Mouse (Mus musculus): ENCODE data around the gene Apobr.
A peak's percentile ranks its signal among the peaks of the same experiment; 100 is the strongest.

The Apobr gene

DNA sequence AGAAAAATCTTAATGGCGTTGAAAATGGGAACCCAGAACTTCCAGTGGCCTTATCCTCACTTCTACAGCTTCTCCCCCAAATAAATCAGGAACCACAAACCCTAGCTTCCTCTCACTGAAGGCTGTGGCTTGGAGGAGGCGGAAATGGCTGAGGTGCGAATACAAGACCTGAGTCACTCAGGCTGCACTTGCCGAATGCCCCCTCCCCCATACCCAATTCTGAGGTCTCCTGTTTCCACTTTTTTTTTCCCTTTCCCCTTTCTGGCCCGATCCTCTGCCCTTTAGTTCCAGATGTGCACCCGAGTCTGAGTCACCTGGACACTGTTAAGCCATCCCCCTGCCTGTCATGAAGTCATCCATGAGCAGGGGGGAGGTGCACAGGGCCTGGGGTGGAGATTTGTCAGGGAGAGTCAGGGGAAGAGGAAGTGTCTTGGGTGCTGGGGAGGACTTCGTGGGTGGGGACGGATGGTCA is at the start of gene Apobr:
Gene Apobr (plus strand): TSS at position 437 of the 472 bp plus-strand sequence.
- no peak for DNase-seq

- DNase-seq, result peak; percentile 30 to 50
Measured at GRCm38 (mm10) chr7:126535766-126536165, 49.0 kb upstream of the Apobr start.

DNA sequence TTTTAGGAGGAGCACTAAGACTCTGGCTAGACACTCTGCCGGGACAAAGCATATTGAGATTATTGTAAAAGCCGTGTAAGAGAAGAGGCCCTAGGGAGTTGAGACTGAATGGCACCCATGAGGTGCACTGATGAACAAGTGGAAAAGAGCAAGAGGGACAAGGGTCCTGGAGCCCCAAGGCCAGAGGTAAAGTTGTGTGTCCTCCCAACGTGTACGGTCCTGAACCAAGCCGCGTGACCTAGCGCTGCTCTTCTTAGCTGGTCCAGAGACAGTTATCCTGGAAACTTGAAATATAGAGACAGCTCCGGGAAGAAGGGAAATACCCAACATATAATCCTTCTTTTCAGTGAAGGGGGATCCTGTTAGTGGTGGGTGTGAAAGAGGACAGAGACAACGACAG is 48.3 kb upstream of the Apobr start:
- DNase-seq, result no peak

DNA sequence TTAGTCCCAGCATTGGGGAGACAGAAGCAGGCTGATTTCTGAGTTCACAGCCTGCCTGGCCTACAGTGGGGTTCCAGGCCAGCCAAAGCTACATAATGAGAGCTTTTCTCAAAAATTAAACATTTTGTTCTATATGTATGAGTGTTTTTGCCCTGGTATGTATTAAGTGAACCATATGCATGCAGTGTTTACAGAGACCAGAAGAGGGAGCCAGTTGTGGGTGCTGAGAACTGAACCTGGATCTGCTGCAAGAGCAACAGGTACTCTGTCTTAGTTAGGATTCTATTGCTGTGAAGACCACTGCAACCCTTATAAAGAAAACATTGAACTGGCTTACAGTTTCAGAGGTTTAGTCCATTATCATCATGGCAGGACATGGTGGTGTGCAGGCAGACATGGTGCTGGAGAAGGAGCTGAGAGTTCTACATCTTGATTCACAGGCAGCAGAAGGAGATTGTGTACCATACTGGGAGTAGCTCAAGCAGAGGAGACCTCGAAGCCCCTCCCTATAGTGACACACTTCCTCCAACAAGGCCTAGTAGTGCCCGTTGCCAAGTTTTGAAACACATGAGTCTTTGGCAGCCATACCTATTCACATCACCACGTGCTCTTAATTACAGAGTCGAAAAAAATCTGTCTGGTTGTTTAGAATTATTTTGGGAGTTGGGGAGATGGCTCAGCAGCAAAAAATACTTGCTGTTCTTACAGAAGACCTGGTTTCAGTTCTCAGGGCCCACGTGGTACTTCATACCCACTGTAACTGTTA is 46.7 kb upstream of the Apobr start:
- DNase-seq, result peak in 1 of 2 experiments; percentile 24

- DNase-seq, result no peak
Measured at GRCm38 (mm10) chr7:126541661-126542060, 43.1 kb upstream of the Apobr start.

- no peak for DNase-seq
Measured at GRCm38 (mm10) chr7:126545631-126546030, 39.1 kb upstream of the Apobr start.

GRCm38 (mm10) chr7:126554796-126555195 is 29.9 kb upstream of the Apobr start:
- DNase-seq, result peak in 1 of 2 experiments; percentile 28

DNA sequence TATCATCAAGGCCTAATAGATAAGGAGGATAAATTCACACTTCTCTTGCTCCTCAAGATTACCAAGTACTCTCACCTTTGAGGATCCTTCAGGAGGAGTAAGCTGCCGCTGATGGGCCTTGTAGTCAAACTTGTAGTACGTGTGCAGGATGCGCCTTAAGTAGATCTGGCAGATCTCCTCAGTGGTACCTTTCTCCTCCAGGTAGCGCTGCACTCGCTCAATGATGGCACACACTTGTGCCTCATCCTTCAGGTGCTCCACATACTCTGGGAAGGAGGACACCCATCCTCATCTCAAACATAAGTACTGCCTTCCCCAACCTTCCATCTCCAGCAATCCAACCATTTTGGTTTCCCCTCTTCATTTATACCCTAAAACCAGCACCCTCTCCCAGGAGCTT is 28.1 kb upstream of the Apobr start:
- no peak for DNase-seq

DNA sequence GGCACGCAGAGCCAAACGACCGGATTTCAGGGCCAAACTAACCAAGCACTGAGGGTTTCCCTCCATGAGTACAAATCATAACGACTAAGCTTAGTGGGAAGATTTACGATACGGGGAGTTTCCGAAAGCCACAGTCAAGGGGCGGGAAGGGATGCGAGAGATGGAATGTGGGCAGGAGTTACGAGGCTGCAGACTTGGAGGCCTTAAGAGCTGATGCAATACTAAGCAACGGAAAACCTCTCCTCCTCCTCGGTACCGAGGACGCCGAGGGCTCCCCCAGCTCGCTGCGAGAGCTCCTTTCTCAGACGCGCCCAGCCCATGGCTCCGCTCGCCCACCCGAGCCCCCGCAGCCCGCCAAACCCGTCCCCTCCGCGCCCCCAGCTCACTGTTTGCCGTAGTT is 19.0 kb upstream of the Apobr start:
- peak in 1 of 2 experiments; percentile 64 for DNase-seq

GRCm38 (mm10) chr7:126566094-126566765 is 18.5 kb upstream of the Apobr start, which contains the start of gene Eif3c:
TSS of gene Eif3c (minus strand) at chr7:126566411.
- DNase-seq, result peak; percentile 83 to 89

DNA sequence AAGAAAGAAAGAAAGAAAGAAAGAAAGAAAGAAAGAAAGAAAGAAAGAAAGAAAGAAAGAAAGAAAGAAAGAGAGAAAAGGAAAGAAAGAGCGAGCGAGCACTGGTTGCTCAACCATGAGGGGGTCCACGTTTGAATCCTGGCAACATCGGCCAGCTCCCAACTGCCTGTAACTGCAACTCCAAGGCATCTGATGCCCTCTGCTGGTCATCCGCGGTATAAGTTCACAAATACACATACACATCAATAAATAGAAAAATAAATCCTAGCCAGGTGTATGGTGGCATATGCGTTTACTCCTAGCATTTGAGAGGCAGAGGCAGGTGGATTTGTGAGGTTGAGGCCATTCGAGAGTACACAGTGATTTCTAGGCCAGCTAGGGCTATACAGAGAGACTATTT is 7.8 kb upstream of the Apobr start:
- DNase-seq, result peak; percentile 79

GRCm38 (mm10) chr7:126579172-126579571 is 5.6 kb upstream of the Apobr start:
- DNase-seq, result peak; percentile 74 to 79

DNA sequence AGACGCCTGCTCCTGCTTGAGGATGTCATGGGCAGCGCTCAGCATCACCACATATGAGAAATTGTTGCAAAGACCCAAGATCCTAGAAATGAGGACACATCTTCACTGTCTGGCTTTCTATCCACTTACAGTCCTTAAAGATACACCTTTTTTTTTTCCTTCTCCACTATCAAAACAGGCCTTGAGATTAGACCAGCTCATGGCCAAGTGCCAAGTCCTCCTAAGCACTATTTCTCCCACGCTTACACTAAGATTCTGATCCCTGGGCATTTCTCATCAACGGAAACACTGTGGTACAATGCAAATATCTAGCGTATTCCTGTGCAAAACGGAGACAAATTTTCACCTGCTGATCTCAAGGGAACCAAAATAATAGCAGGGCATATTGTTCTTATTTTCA is 3.1 kb upstream of the Apobr start:
- DNase-seq, result no peak

DNA sequence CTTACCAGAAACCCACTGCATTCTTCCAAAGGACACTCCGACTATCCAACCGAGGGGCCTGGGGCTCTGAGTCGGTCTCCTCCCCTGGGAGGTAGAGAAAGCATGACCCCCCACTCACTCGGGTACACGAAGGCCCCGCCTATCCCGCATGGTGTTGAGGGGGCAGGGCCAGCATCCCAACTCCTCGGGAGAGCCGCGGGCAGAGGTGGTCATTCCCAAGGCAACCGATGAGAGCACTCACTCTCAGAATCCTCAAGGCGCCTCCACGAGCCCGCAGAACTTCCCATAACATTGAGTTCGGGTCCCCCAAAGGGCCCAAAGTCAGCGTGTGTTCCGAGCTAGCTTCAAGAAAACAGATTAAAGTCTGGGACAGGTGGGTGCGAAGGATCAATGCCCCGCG is 2.0 kb upstream of the Apobr start:
- peak; percentile 51 to 73 for DNase-seq

- peak; percentile 91 to 95 for DNase-seq
Measured at GRCm38 (mm10) chr7:126583251-126583709, 1.5 kb upstream of the Apobr start.

DNA sequence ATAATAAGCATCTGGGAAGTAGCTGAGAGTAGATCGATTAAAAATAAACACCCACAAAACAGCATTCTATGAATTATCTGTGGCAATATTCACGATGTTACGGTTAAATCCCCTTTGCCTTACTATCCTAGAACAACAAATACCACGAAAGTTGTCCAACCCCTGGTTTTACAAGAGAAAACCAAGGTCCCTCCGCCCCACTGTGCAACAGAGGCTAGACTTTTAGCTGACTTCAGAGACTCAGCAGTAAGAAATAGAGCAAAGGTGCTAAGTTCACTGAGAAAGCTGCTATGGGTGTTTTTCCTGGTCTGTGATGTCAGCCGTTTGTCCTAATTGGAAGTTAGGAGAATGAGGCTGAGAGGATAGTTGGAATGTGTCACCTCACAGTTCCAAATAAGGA is 981 bp upstream of the Apobr start:
- DNase-seq, result no peak

DNA sequence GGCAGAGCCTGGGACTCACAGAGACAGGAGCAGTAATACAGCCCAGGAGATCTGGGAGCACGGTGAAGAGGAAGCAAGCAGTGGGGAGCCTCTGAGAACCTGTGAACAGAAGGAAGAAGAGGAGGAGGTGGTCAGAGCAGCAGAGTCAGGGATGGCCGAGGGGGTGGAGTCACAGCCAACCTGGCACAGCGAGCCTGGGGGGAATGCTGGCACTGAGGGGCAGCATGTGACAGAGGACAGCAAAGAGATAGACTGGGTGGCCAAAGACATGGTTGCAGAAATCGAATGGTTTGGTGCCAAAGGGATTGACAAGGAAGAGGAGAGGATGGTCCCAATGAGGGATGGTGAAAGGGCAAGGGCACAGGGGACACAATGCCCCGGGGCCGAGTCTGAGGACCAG is 975 bp downstream of the Apobr start, which contains the start of gene Cln3:
Gene Cln3 (minus strand): TSS at position 101 of the 400 bp plus-strand sequence.
- no peak for DNase-seq

GRCm38 (mm10) chr7:126586839-126587238 is 2.1 kb downstream of the Apobr start:
- peak; percentile 21 to 49 for DNase-seq

DNA sequence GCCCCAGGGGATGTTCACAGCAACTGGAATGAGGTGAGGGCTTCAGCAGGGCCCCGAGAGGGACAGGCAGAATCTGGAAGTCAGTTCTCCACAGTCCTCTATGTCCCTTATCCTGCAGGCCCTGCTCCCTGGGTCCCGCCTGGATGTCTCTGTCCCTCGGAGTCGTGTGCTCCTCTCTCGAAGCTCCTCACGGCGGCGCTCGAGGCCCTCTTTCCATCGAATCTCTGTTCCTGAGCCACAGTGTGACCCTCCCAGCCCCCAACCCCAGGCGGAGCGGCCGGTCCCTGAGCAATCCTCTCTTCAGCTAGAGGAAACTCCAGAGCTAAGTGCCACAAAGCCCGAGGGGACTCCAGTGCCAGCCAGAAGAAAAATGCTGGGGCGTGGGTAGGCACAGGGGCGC is 3.0 kb downstream of the Apobr start:
- DNase-seq, result peak; percentile 85 to 90

DNA sequence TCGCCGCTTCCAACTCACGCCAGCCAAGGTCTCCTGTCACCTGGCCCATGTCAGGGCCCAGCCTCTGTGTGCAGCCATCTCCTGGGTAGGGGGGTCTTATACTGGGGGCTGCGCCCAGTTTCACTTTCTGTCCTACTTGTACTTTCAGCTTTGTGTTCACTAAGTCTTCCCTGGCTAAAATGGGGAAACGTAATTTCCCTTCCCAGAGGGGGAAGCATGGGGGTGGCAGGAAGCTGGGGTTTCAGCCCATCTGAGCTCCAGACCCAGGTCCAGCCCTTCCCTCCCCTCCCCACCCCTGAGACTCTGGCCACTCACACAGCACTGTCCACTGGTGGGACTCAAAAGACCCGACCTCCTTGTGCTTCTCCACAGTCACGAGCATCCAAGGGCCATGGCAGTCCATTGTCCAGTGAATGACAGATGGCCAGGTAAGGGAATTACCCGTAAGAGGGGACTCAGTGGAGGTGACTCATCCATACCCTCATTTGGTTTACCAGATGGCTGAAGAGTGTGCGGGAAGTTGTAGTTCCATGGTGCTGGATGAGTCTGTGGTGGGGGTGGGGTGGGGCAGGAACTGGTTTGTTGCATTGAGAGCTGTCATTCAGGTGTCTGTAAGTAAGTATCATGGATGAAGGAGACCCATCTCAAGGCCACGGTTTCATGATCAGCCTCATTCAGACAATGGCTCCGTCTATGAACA is 10.3 kb downstream of the Apobr start, which contains the start of gene Il27:
Gene Il27 (minus strand): TSS at position 80 of the 700 bp plus-strand sequence.
- no peak for DNase-seq

DNA sequence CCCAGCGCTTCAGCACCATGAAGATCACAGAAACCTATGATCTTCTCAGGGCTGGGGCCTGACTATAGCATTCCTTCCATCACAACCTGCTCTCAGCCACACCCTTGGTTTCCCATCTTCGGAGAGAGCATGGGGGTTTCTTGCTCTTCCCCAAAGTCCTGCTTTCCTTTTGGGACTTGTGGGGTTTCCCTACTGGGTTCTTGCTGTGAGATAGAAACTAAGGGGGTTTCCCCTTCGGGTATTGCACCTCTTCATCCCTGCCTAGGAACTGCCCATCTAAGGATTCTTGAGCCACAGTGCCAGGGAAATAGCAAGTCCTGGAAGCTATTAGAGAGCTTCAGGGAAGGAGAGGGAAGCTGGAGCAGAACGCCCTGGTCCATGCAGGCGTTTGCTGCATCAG is 11.1 kb downstream of the Apobr start:
- DNase-seq, result no peak

GRCm38 (mm10) chr7:126596414-126596813 is 11.7 kb downstream of the Apobr start:
- DNase-seq, result no peak

DNA sequence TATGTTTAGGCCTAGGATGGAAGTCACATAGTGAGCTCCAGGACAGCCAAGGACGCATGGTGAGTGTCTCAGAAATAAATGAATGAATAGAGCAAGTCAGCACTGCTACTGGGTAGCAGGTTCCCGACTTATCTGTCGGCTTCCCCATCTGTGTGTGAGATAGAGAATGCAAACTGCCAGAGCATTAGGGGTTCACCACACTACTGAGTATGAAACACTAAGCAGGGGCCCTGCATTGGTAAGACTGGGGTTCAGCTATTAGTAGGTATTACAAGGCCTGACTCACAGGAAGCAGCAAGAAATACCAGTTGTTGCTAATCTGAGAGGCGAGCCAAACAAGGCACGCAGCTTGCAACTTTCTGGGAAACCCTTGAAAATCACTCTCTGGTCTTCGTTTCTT is 14.2 kb downstream of the Apobr start:
- DNase-seq, result no peak
